Mouse (Mus musculus) brain, embryonic 14.5 days (tissue): ENCODE data around the gene Cdc42bpa.

Experiments used
- CTCF ChIP-seq: fragments of 200-500 bp; IDR thresholded peaks from 2 replicates; pipeline ENCODE4 v1.5.1; 2012; ENCODE audit warnings: inconsistent platforms, mild to moderate bottlenecking, moderate library complexity, borderline replicate concordance; ENCODE audit not compliant: insufficient read depth, insufficient read length; ENCODE audit errors: extremely low read depth
- POLR2A ChIP-seq: fragments of 200-500 bp; IDR thresholded peaks from 2 replicates; pipeline ENCODE4 v1.6.1; 2012; ENCODE audit warnings: mild to moderate bottlenecking, inconsistent platforms, borderline replicate concordance; ENCODE audit not compliant: poor library complexity, insufficient read depth, insufficient read length, severe bottlenecking; ENCODE audit errors: extremely low read depth

- TF ChIP-seq CTCF (no peak), POLR2A (no peak)
Observed at GRCm38 (mm10) chr1:179960882-179961698, 818 bp downstream of the Cdc42bpa start.
